Mouse (Mus musculus): ENCODE measurements around the gene Slc13a4.

The Slc13a4 gene

DNA sequence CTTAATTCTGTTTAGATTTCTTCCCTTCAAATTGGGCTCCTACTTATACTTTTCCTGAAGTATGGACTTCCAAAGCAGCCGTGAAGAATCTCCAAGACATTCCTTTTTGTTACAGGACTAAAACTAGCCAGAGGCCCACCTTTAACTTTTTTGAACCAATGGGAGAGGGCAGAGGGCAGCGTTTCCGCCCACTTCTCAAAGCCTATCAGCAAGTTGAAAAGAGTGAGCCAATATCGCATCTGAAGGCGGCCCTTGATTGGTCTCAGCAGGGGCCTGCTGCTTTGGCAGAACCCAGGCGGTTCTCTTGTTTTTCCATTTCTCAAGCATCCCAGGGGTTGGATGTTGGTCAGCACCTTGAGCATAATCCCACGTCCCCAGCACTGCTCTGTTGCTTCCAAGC is at the start of gene Slc13a4:
TSS of gene Slc13a4 (minus strand) at position 95 of the 400 bp plus-strand sequence.
- DNase-seq (ENCODE audit: low spot score in 2 of 2): no peak

DNA sequence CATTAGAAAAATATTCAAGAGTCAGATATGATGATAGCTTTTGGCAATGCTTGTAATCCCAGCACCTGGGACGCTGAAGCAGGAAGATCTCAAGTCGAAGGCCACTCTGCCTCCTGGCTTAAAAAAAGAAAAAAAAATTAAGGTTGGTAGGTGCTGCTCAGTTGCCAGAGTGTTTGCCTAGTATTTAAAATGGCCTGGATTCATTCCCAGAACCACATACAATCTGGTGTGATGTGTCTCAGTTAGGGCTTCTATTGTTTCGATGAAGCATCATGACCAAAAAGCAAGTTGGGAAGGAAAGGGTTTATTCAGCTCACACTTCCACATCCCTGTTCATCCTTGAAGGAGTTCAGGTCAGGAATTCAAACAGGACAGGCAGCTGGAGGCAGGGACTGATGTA is 47.4 kb upstream of the Slc13a4 start:
- no peak for DNase-seq (ENCODE audit: low spot score in 2 of 2)

DNA sequence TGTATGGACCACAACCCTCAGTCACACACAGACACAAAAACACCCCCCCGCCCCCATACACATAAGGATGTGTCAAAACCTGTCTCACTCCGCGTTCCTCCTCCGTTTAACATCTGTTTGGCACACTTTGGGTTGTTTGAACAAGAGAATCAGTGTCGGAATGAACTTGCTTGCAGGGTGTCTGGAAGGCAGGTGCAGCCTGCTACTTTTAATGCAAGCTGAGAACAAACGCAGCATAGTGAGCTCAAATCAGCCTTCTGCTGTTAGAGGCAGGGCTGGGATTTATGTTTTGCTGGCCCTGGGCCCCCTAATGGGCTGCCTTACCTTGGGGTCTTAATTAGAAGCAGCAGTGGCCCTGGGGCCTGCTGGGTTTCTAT is 46.7 kb upstream of the Slc13a4 start:
- DNase-seq (ENCODE audit: low spot score in 2 of 2): no peak

DNA sequence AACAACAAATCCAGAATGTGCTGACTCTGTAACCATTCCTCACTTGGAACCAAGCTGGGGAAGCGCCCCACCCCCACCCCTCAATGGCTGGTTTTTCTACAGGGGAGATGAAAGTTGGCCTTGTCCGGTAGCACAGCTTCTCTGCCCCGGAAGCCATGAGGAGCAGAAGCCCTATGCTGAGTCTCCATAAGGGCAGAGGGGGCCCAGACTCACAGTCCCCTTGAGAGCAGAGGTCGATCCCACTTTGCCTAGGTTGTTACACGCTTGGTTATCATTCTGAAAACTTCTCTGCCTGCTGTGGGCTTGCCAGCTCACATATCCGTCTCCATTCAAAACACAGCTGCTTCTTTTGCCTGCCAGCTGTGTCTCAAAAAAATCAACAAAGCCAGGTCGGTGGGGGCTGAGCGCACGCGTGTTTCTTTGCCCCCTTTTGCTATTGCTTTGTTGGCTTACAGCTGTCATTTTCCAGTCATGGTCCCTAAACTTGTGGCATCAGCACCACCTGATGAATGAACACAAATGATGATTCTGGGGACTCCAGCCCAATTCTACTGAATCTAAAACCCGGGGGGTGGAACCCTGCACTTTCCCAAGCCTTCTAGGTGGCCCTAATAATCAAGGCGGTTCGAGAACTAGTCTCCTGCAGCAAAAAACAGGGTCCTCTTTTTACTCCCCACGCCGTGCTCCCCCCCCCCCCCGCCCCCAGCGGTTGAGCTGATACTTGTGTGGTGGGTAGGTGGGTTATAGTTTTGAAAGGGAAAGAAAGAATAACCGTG is 46.1 kb upstream of the Slc13a4 start:
- DNase-seq (ENCODE audit: low spot score in 2 of 2): no peak

DNA sequence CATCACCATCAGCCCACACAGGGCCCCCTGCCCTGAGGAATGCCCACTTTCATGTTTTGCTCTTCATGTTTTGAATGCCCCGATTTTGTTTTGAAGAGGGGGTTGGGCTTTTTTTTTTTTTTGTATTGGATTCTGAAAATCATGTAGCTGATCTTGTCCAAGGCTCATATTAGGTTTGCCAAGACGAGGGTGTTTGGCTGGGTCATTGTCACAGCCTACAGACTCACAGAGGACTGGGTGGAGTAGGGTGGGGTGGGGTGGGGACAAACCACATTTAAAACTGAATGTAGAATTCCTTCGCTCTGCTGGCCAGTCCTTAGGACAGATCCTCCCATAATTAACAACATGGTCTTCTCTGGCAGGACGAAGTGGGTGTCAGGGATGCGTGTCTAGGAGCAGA is 45.5 kb upstream of the Slc13a4 start:
- no peak for DNase-seq (ENCODE audit: low spot score in 2 of 2)

DNA sequence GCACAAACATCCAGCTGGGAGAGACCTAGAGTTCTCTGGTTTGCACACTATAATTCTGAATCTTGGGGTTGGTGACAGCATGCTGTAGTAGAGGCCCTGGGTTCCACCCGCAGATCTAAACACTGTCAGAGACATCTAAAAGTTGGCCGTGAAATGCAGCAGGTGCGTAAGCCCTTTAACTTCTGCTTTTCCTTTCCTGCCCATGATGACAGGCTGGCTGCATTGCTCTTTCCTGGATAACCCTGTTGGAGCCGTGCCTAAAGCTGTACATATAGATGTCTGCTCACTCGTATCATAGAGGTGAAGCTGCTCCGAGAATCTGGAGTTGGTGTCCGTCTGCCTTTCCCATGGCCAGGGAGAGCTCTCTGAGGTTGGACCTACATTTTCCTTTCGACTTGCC is 44.9 kb upstream of the Slc13a4 start:
- DNase-seq (ENCODE audit: low spot score in 2 of 2): no peak

DNA sequence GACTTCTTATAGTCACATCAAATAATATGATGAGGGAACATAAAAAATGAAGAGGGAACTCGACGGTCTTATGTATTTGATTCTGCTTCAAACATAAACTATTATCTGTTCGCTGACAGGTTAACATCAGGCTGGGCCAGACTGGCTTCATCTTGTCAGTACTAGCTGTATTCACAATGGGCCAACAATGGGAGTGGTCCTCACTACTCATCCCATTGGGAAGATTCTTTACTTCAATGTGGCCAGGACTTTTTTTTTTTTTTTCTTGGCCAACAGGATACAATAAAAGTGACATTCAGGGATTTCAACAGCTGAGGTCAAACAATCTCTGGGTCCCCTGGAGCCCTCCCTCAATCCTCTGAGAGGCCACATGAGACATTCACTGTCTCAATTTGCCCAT is 43.9 kb upstream of the Slc13a4 start:
- no peak for DNase-seq (ENCODE audit: low spot score in 2 of 2)

DNA sequence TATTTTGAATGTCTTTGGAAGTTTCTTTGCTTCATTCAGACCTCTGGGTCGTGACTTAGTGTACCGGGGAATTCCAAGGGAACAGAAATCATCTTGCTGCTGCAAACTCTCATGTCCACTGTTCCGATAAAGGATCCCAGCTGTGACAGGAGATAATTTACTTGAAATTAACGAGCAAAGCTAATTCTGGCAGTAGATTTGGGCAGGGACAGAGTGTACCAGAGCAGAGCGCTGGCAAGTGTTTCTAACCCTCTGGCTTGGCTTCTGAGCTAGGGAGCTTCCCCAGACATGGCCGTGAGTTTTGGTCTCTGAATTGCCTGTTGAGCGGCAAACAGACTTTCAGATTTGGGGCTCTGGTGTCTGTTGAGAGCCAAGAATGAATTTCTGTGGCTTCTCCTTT is 41.9 kb upstream of the Slc13a4 start:
- DNase-seq (ENCODE audit: low spot score in 2 of 2): peak; percentile 4 to 16

DNA sequence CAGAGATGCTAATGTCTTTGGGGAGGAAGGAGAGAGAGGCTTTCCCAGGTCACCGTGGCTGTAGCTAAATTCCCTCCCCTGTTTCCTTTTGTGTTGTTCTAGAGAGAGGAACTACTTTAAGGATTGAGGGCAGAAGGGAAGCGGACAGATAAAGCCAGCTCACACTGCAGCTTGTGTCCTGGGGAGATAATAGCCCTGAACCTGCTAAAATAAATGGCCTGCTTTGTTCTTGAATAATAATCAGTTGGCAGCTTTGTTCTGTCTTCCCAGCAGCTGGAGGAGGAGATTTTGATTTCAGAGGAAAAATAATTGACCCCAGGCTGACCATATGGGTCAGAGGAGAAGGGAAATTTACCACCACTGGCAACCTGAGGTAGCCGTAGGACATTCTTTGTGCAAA is 30.7 kb upstream of the Slc13a4 start:
- no peak for DNase-seq (ENCODE audit: low spot score in 2 of 2)

DNA sequence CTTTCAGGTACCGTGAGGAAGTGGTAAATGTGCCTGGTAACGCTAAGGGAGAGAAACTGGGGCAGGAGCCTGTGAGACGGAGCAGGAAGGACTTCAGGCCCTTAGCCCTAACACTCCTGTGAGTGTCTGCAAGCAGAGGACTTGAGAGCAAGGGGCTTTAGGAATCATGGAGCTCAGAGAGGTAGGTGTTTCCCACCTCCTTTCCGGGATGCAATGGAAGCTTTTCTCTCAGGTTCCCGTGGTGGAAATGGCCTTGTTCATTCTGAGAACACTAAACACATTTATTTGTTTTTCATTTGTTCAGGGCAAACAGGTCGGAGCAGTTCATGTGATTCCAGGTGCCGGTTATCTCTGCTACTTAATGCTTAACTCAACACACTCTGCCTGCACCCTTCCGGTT is 29.9 kb upstream of the Slc13a4 start:
- DNase-seq (ENCODE audit: low spot score in 2 of 2): no peak

DNA sequence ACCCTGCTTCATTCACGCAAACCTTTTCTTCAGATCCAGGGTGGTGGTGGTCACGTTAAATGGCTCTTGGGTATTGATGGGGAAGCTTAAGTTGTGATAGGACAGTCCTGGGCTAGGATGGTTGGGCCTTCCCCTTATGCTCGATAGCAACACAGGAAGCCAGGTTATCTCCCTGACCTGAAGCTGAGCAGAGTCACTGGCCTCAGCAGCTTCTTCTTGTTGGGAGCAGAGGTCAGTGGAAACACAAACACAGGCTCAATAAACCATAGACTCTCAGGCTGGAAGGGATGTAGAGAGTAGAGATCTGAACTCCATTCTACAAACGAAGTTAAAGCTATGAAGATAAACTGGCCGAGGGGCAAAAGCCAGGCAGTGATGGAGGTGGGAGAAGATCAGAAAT is 27.5 kb upstream of the Slc13a4 start:
- DNase-seq (ENCODE audit: low spot score in 2 of 2): no peak

DNA sequence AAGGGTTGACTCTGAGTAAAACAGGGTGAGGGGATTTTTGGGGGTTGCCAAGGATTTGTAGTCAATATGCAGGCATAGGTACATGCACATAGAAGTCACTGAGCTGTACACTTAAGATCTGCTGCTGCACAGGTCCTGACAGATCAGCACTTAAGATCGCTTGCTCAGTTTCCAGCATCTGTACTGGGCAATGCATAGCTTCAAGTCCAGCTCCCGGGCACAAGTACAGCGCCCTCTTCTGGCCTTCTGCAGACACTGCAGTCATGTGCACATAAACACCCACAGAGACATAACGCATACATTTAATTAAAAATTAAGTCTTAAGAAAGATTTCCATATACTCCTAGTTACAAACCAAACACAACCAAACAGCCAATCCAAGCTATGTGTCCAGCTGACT is 26.3 kb upstream of the Slc13a4 start:
- DNase-seq (ENCODE audit: low spot score in 2 of 2): no peak

DNA sequence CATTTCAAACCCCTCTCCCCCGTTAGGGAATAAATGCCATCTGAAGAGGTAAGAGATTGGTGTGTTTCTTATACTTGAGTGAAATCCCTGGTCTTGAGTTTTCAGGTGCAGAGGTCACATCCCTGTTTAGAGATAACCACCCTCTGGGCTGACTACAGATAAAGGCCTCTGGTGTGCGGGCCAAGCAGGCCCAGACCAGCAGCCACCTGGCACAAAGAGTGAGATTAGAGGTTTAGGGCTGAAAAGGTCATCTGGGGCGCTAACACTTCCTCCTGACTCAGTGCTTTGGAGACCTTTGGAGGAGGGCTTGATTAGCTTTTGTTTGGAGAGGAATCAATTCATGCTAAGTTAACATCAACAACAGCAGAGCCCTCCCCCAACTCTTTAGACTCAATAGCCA is 25.7 kb upstream of the Slc13a4 start:
- no peak for DNase-seq (ENCODE audit: low spot score in 2 of 2)

DNA sequence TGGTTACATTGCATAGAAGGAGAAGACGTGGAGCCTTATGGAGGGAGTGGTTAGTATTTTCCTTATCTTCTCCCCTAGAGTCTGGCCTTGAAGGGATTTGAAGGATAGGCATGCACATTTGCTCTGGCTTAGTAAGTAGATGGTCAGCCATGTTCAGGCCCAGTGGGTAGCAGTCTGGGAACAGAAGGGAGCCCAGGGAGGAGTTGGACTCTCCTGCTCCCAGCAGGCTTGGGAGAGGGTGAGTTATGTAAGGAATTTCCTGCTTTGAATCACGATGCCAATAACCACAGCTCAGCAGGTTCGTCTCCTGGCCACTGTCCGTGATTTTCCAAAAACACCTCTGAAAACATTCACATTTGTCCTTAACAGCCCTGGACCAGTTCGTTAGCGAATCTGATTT is 22.9 kb upstream of the Slc13a4 start:
- no peak for DNase-seq (ENCODE audit: low spot score in 2 of 2)

DNA sequence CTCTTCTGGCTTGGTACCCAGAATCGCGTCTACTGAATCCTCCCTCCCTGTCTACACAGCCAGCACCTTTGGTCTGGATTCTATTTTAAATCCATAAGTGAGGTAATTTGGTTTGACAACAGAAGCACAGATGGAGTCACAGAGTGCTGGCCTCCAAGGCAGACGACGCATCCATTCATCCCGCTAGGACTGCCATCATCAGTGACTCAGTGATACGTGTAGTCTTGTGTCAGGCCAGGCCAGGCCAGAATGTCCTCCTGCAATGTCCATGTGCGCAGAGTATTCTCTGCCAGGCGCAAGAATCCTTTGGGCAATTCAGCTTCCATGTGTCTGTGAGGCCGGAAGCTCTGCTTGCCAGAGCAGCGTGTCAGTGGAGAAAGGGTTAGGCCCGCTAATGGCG is 22.0 kb upstream of the Slc13a4 start:
- no peak for DNase-seq (ENCODE audit: low spot score in 2 of 2)

DNA sequence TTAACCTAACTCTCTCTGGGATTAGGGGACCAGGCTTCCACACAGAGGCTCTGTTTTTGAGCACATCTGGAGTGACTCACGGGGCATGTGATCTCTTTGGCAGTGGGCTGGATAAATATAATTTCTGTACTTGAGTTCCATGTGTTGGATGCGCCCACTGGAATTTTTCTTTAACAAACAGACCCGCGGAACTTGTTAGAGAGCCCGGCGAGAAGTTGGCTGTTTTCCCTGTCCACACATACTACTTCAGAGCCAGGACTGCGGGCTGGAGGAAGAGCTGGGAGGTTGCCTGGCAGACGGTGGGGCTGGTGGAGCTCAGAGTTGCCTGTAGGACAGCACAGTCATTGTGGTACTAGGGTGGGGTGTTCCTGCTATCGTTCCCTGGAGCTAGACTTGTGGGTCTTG is 18.2 kb upstream of the Slc13a4 start, which contains the start of gene Fam180a:
TSS of gene Fam180a (minus strand) at position 31 of the 405 bp plus-strand sequence.
- DNase-seq (ENCODE audit: low spot score in 2 of 2): peak in 1 of 2 experiments; percentile 8

DNA sequence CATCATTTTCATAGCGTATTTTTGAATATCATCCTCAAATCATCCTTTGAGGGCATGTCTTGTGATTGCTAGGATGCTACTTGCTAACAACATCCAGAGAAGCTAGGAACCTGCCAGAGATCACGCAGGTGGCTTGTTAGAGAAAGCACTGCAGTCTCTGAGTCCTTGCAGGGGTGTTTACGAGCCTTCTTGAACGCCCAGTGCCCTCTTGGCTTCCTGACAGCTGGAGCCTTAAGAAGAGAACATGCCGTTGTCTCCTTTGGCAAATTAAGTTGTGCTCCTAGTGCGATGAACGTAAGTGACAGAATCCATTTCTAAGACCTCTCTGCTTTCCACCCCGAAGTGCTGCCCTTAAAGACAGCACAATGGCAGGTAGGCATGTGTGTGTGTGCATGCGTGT is 16.4 kb upstream of the Slc13a4 start:
- no peak for DNase-seq (ENCODE audit: low spot score in 2 of 2)

DNA sequence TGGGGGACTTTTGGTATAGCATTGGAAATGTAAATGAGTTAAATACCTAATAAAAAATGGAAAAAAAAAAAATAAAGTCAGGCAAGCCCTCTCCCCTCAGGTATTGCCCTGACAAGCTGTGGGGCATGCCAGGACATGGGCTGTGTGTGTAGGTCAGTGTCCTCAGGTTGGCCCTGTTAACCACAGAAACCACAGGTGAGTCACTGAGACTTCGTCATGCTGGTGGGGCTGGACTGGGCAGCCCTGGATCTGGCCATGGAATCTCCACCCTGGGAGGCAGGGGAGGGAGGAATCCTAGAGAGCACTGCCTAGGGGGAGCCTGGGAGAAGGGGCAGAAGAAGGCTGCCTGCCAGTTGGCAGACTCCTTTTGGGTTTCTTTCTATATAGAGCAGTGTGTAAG is 15.1 kb upstream of the Slc13a4 start:
- DNase-seq (ENCODE audit: low spot score in 2 of 2): no peak

DNA sequence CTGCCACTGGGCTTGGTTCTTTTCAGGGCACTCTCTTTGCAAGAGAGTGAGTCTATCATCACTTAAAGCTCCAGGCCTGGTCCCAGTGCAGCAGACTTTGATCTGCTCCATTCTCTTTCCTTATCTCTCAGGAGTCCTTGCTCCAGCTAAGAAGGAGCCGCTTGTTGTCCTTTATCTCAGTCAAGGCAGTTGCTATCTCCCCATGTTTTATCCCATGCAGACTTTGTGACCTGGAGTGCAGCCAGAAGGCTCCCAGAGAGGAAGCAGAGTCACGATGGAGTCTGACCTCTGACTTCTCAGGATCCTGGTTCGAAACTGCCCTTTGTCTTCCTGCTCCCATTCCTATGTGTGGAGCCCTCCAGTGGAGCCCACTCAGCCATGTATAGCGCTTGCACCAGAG is 13.2 kb upstream of the Slc13a4 start:
- DNase-seq (ENCODE audit: low spot score in 2 of 2): peak; percentile 5 to 18

DNA sequence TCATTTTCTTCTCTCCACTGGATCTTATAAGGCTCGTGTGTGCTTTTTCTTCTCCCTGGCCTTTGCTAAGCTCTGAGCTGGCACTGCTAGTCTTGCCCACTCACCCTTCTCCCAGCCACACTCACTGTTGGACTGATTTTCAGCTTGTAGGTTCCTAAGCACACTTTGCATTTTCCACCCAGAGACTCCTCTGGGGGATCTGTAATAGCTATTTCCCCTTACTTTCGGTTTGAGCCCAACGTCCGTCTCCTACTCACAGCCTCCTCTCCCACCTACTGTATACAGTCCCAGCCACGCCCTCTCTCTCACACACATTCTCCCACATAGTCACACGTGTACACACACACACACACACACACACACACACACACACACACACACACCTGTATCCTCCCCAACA is 11.9 kb upstream of the Slc13a4 start:
- DNase-seq (ENCODE audit: low spot score in 2 of 2): no peak

DNA sequence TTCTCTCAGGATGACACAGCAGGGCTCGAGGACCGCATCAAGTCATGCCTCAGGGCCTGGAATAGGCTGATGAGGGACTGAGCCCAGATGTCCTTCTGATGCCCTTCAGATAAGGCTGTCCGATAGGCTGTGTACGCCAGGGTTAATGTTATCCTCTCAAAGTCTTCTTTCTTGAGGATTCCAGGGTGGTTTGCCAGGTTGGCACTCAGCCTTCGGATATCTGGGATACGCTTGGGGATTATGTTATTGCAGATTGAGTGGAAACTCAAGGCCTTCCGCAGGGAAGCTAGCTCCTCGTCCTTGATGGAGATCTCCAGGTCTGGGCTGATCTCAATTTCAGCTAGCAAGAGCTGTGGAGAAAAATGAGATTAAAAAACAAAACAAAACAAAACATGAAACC is 5.6 kb upstream of the Slc13a4 start:
- no peak for DNase-seq (ENCODE audit: low spot score in 2 of 2)

DNA sequence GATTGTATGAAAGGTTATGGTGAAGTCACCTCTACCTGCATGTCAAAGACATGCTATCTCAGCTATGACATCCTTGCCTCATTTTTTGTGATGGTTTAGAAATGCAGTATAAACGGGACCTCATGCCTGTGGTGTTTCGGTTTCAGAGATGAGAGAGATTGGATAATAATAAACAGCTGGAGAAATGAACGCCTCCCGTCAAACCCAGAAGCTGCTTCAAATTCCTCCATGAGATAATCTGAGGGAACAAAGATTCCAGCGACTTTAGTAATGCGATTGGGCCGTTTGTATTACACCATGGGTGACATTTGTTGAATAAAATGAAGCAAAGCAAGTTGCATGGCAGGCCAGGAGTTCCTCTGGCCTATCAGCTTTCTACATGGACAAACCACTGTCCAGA is 1.5 kb upstream of the Slc13a4 start:
- no peak for DNase-seq (ENCODE audit: low spot score in 2 of 2)

DNA sequence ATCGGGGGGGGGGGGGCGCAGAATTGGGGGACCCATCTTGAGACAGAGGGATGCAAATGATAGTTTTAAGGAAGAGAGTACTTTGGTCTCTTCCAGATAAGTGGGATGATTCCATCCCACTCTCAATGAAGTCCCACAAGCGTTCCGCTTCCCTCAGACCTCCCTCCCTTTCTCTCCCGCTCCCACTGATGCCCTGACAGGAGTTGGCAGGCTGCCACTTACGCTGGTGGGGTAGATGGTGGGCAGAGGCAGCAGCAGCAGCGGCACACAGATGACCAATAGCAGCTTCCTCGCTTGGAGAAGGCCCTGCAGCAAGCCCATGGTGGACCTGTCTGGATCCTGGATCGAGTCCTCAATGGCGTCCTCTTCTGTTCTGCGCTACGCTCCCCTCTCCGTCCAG is 795 bp downstream of the Slc13a4 start:
- DNase-seq (ENCODE audit: low spot score in 2 of 2): no peak

DNA sequence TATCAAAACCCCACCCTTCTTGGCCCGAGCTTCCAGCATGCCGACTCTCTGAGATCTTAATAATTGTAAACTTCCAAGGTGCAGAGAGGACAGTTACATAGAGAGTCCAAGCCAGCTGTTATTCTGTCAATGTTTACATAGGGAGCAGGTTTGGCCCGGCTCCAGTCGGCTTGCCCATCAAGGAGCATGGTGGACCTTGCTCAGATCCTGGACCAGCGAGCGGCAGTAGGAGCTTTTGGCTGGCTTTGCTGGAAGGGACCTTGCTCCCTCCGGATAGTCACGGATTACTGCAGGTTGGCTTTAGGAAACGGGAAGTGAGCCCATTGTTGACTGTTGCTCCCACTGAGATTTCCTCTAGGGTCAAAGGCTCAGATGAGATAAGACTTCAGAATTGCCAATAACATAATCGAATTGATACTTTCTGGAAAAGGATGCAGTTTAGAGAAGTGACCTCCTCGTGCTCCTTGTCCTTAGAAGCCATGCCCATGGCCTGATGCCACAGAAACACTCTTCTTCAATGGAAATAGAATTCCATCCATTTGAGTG is 4.5 kb downstream of the Slc13a4 start:
- DNase-seq (ENCODE audit: low spot score in 2 of 2): no peak

All from spleen, postnatal 36 days (tissue).